Mouse (Mus musculus) bone marrow, adult 2 months (tissue): ENCODE measurements around the gene Macrod2. TPM values are rescaled to one million over a fixed set of nuclear protein-coding genes. Genes with fewer than 3 reads are reported as not detected.

Experiments
- H3K27ac ChIP-seq: fragments of 200-500 bp; 2 replicates; pipeline ENCODE4 v1.5.1; 2012; ENCODE audit warnings: low read depth, mild to moderate bottlenecking, control low read depth, inconsistent platforms, low read length; ENCODE audit not compliant: control insufficient read depth, poor library complexity, insufficient read depth
- H3K4me1 ChIP-seq: fragments of 200-500 bp; 2 replicates; pipeline ENCODE4 v1.6.1; 2011; ENCODE audit warnings: low read length; ENCODE audit not compliant: control insufficient read depth, insufficient read depth
- H3K4me3 ChIP-seq: fragments of 200-500 bp; replicated peaks from 2 replicates; pipeline ENCODE3; 2011; ENCODE audit warnings: mild to moderate bottlenecking, low read depth, low read length, control low read depth; ENCODE audit not compliant: control insufficient read depth
- CTCF ChIP-seq: fragments of 200-500 bp; IDR thresholded peaks from 2 replicates; pipeline ENCODE4 v1.5.1; 2011; ENCODE audit warnings: low read length, control low read depth; ENCODE audit not compliant: control insufficient read depth, insufficient read depth
- POLR2A ChIP-seq: fragments of 200-500 bp; IDR thresholded peaks from 2 replicates; pipeline ENCODE4 v1.6.1; 2011; ENCODE audit warnings: low read depth, mild to moderate bottlenecking, control low read depth, low read length, borderline replicate concordance; ENCODE audit not compliant: control insufficient read depth
- WGBS: fragments of 180-500 bp; shearing (Covaris S2); methylation state at CpG from one replicate; pipeline ENCODE4 v1.1.7; 2018; 5-methylcytosine and 5-hydroxymethylcytosine counted together
- polyA plus RNA-seq: library from polyadenylated mRNA; stranded (reverse); fragments of >200 nt; gene quantifications from 2 replicates; pipeline ENCODE4 v1.2.4, GENCODE M21; 2011; ENCODE audit warnings: low replicate concordance; ENCODE audit not compliant: missing spikeins, insufficient read depth, insufficient read length

The Macrod2 gene
- polyA plus RNA-seq, 1 experiment = 2.8 TPM

GRCm38 (mm10) chr2:142303912-142304182, 1908.7 kb downstream of the Macrod2 start:
- TF ChIP-seq POLR2A = no peak
- no peak for TF ChIP-seq CTCF

DNA sequence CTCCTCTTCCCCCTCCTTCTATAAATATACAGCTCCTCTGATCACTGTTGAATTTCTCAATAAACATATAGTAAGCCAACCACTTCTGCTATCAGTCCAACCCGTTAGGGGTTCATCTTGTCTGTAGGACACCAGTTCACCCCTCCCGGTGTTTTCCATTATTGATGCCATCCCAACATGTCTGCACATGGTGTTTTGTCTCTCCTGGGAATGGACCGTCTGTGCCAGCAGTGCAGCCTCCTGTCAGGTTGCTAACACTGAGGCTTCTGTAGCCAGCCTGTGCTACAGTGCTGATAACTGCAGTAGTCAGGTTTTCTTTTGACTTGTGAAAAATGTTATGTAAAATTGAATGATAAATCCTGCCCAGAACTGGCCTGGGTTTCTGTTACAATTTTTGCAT, 1928.0 kb downstream of the Macrod2 start:
- H3K27ac ChIP-seq = no peak overlapping the region
- H3K4me3 ChIP-seq = no peak overlapping the region
- H3K4me1 ChIP-seq = no peaks in the 10 kb centered on the region
- TF ChIP-seq CTCF (no peak), POLR2A (no peak)
- 78% methylated on average over 3 of the region's 3 CpGs for WGBS

More at GRCm38 (mm10) chr2:142303912-142304182, 1908.7 kb downstream of the Macrod2 start:
- Histone ChIP-seq H3K4me3 (no peak overlapping the region), H3K4me1 (no peaks in the 10 kb centered on the region), H3K27ac (no peak overlapping the region)
- 54% methylated on average over 2 of the region's 2 CpGs for WGBS

DNA sequence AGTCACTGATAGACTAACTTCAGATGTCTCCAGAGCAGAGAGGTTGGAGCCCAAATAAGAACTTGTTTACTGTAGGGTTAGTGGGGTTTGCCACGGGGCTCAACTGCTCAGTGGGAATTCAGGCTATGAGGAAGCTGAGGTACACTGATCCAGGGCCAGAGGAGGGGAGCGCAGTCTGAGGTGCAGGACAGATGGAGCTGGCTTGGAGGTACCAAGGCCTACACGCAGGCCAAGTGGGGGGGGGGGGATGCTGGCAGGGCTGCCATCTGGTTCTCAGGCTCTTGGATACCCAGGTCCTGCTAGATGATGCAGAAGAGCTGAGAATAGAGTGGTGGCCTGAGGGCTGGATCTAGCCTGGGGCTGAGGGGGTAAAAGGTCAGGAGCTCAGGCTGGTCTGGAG, 1931.6 kb downstream of the Macrod2 start:
- H3K4me3 ChIP-seq = no peak overlapping the region
- no peaks in the 10 kb centered on the region for H3K4me1 ChIP-seq
- 68% methylated on average over 3 of the region's 3 CpGs for WGBS
- H3K27ac ChIP-seq = no peak overlapping the region
- TF ChIP-seq POLR2A = no peak
- no peak for TF ChIP-seq CTCF

DNA sequence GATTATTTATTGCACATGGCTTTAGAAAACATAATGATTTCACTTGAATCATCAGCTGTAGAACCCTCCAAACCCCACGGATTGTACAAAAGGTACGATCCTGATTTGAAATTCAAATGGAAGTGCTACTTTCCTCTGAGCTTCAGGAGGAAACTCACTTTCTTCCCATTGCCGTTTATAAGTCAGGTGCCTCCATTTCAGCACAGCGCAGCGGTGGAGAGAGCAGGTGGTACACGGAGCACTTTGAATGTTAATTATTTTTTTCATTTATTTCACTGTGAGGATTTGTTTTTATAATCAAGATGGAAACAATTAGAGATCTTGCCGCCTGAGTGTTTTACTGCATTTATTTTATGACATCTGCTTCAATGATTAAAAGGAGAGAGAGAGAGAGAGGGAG, 1934.7 kb downstream of the Macrod2 start:
- H3K4me3 ChIP-seq = no peak overlapping the region
- 64% methylated on average over 7 of the region's 7 CpGs for WGBS
- TF ChIP-seq POLR2A (no peak), CTCF (no peak)
- H3K27ac ChIP-seq = no peak overlapping the region
- no peaks in the 10 kb centered on the region for H3K4me1 ChIP-seq

DNA sequence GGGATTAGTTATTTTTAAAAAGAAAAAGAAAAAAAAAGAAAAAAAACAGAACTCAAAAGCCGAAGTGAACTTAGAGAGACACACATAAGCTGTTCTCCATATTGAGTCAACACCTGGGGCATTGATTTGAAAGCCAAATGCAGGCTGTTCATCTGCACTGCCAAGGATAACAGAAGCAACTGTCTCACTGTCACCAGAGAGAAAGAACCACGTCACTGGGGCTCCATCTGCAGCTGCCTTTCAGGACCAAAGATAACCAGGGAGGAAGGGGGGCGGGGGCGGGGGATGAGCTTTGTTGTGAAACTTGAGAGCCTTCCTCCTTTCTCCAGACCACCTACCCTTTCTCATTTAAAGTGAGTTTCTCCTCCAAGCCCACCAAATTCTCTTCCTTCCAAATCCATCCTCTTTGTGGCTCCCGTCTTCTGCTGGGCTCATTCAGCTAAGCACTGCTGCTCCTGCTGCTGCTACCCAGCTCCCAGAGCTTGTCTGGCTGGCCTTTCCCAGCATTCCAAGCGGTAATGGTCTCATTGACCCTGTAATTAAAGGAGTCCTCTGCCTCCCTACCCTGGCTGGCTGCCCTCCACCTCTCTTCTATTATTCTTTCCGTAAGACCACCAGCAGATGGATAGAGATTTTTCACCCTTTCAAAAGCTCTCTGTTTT, 1939.5 kb downstream of the Macrod2 start:
- Histone ChIP-seq H3K27ac (no peak overlapping the region), H3K4me1 (no peaks in the 10 kb centered on the region), H3K4me3 (no peak overlapping the region)
- no peak for TF ChIP-seq POLR2A
- no peak for TF ChIP-seq CTCF
- WGBS = 30% methylated on average over 7 of the region's 7 CpGs

GRCm38 (mm10) chr2:142335103-142335999, 1940.2 kb downstream of the Macrod2 start:
- 56% methylated on average over 10 of the region's 10 CpGs for WGBS
- no peak for TF ChIP-seq POLR2A
- TF ChIP-seq CTCF = no peak
- H3K4me3 ChIP-seq = no peak overlapping the region

GRCm38 (mm10) chr2:142344021-142344420, 1948.9 kb downstream of the Macrod2 start:
- 38% methylated on average over 2 of the region's 2 CpGs for WGBS
- Histone ChIP-seq H3K27ac (no peak overlapping the region), H3K4me1 (no peaks in the 10 kb centered on the region), H3K4me3 (no peak overlapping the region)
- TF ChIP-seq CTCF (no peak), POLR2A (no peak)

More at GRCm38 (mm10) chr2:142335103-142335999, 1940.2 kb downstream of the Macrod2 start:
- no peaks in the 10 kb centered on the region for H3K4me1 ChIP-seq
- no peak overlapping the region for H3K27ac ChIP-seq

GRCm38 (mm10) chr2:142344758-142345157, 1949.6 kb downstream of the Macrod2 start:
- H3K27ac ChIP-seq = no peak overlapping the region
- H3K4me3 ChIP-seq = no peak overlapping the region
- WGBS = 81% methylated on average over 2 of the region's 2 CpGs
- H3K4me1 ChIP-seq = no peaks in the 10 kb centered on the region
- TF ChIP-seq POLR2A = no peak
